Mouse (Mus musculus): ENCODE data around the gene Gm20850.
"Not testable (repeated sequence)": the region's sequence is repeated elsewhere in the genome, so short reads cannot be mapped to it uniquely, and the experiment has no call there.

Gene Gm20850

DNA sequence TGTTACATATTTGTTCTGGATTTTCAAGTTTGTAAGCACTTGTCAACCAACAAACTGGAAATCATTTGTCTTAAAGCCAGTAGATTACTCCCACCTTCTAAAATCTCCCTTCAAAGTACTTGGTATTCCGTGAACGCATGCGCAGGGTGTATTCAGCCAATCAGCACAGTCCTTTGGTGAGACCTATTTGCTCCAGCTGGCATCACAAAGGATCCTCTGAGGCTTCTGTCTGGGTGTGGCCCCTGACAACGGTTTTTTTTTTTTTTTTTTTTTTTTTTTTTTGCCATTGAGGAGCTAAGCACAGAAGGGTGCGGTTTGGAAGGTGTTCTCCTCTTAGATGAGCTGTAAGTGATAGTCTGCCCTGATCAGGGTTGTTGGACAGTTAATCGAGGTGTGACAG lies at the start of gene Gm20850:
Gene Gm20850, plus strand, starts transcription at position 301 of the 400 bp plus-strand sequence.
- H3K9me3 ChIP-seq (ENCODE audit: low read length): not testable (repeated sequence)

More for the DNA sequence above, at the start of gene Gm20850:
- not testable (repeated sequence) for H3K27me3 ChIP-seq (ENCODE audit: insufficient read depth, low read length); H3K4me1 ChIP-seq (replicated peaks; ENCODE audit: low read depth, low read length); H3K4me3 ChIP-seq (replicated peaks; ENCODE audit: low read length); H3K36me3 ChIP-seq (ENCODE audit: insufficient read depth, low read length)
